Mouse (Mus musculus): Measurements from ENCODE around the gene Tbc1d1. TPM values are rescaled to one million over a fixed set of nuclear protein-coding genes. Genes with fewer than 3 reads are reported as not detected.

Gene Tbc1d1
- polyA plus RNA-seq, 1 experiment from 2014 or later: 32.4 TPM

GRCm38 (mm10) chr5:64212206-64212605, 56.1 kb downstream of the Tbc1d1 start:
- Histone ChIP-seq H3K9me3 (no peaks in the 10 kb centered on the region), H3K36me3 (no peaks in the 10 kb centered on the region), H3K4me3 (no peak overlapping the region), H3K9ac (no peak overlapping the region), H3K4me1 (peaks cover 6% of the 10 kb centered on the region; the same call in 1 of the 2 replicates), H3K27ac (no peak overlapping the region), H3K27me3 (no peaks in the 10 kb centered on the region), H3K4me2 (replicated peaks) (no peak overlapping the region)
- WGBS: 38% methylated on average over 5 of the region's 5 CpGs
- ATAC-seq (ENCODE audit: insufficient number of reproducible peaks, insufficient read depth, low FRiP score, low TSS enrichment): no peak

GRCm38 (mm10) chr5:64212619-64213018, 56.5 kb downstream of the Tbc1d1 start:
- WGBS: 63% methylated on average over 3 of the region's 3 CpGs
- Histone ChIP-seq H3K4me2 (replicated peaks) (no peak overlapping the region), H3K9me3 (no peaks in the 10 kb centered on the region)

GRCm38 (mm10) chr5:64215806-64216205, 59.7 kb downstream of the Tbc1d1 start:
- Histone ChIP-seq H3K36me3 (no peaks in the 10 kb centered on the region), H3K27me3 (no peaks in the 10 kb centered on the region), H3K9me3 (no peaks in the 10 kb centered on the region), H3K4me3 (no peak overlapping the region), H3K27ac (no peak overlapping the region), H3K4me2 (replicated peaks) (no peak overlapping the region), H3K4me1 (peaks cover 10% of the 10 kb centered on the region; the same call in 1 of the 2 replicates), H3K9ac (no peak overlapping the region)
- ATAC-seq (ENCODE audit: insufficient number of reproducible peaks, insufficient read depth, low FRiP score, low TSS enrichment): no peak
- 89% methylated on average over 5 of the region's 5 CpGs for WGBS

More at GRCm38 (mm10) chr5:64212619-64213018, 56.5 kb downstream of the Tbc1d1 start:
- no peak overlapping the region for H3K27ac ChIP-seq
- no peaks in the 10 kb centered on the region for H3K27me3 ChIP-seq
- no peak for ATAC-seq (ENCODE audit: insufficient number of reproducible peaks, insufficient read depth, low FRiP score, low TSS enrichment)
- H3K9ac ChIP-seq: no peak overlapping the region
- H3K36me3 ChIP-seq: no peaks in the 10 kb centered on the region
- H3K4me1 ChIP-seq: peaks cover 6% of the 10 kb centered on the region; the same call in 1 of the 2 replicates
- no peak overlapping the region for H3K4me3 ChIP-seq

- 85% methylated on average over 4 of the region's 4 CpGs for WGBS
- Histone ChIP-seq H3K27me3 (no peaks in the 10 kb centered on the region), H3K4me2 (replicated peaks) (no peak overlapping the region), H3K9me3 (no peaks in the 10 kb centered on the region), H3K4me1 (peaks cover 10% of the 10 kb centered on the region; the same call in 1 of the 2 replicates), H3K27ac (no peak overlapping the region), H3K4me3 (no peak overlapping the region), H3K9ac (no peak overlapping the region), H3K36me3 (no peaks in the 10 kb centered on the region)
- no peak for ATAC-seq (ENCODE audit: insufficient number of reproducible peaks, insufficient read depth, low FRiP score, low TSS enrichment)
Observed at GRCm38 (mm10) chr5:64216326-64216725, 60.2 kb downstream of the Tbc1d1 start.

GRCm38 (mm10) chr5:64217256-64217655, 61.2 kb downstream of the Tbc1d1 start:
- Histone ChIP-seq H3K4me2 (replicated peaks) (no peak overlapping the region), H3K27me3 (no peaks in the 10 kb centered on the region), H3K9ac (no peak overlapping the region), H3K9me3 (no peaks in the 10 kb centered on the region), H3K4me3 (no peak overlapping the region), H3K27ac (no peak overlapping the region), H3K36me3 (no peaks in the 10 kb centered on the region), H3K4me1 (peaks cover 5% of the 10 kb centered on the region; the same call in 1 of the 2 replicates)
- 61% methylated on average over 8 of the region's 8 CpGs for WGBS
- no peak for ATAC-seq (ENCODE audit: insufficient number of reproducible peaks, insufficient read depth, low FRiP score, low TSS enrichment)

GRCm38 (mm10) chr5:64217816-64218602, 61.9 kb downstream of the Tbc1d1 start:
- no peak overlapping the region for H3K4me2 ChIP-seq (replicated peaks)

GRCm38 (mm10) chr5:64218603-64218999, 62.5 kb downstream of the Tbc1d1 start:
- WGBS: 56% methylated on average over 7 of the region's 7 CpGs

More at GRCm38 (mm10) chr5:64217816-64218602, 61.9 kb downstream of the Tbc1d1 start:
- Histone ChIP-seq H3K27me3 (no peaks in the 10 kb centered on the region), H3K4me3 (no peak overlapping the region), H3K9ac (no peak overlapping the region), H3K9me3 (no peaks in the 10 kb centered on the region), H3K4me1 (peaks cover 4% of the 10 kb centered on the region; the same call in 1 of the 2 replicates), H3K27ac (no peak overlapping the region), H3K36me3 (no peaks in the 10 kb centered on the region)
- 66% methylated on average over 13 of the region's 13 CpGs for WGBS
- ATAC-seq (ENCODE audit: insufficient number of reproducible peaks, insufficient read depth, low FRiP score, low TSS enrichment): no peak

GRCm38 (mm10) chr5:64220776-64221175, 64.7 kb downstream of the Tbc1d1 start:
- Histone ChIP-seq H3K4me2 (replicated peaks) (no peak overlapping the region), H3K27ac (no peak overlapping the region), H3K4me1 (peaks cover 4% of the 10 kb centered on the region; the same call in 1 of the 2 replicates), H3K9me3 (no peaks in the 10 kb centered on the region), H3K27me3 (no peaks in the 10 kb centered on the region), H3K4me3 (no peak overlapping the region), H3K36me3 (no peaks in the 10 kb centered on the region), H3K9ac (no peak overlapping the region)
- 94% methylated on average over 4 of the region's 4 CpGs for WGBS
- ATAC-seq (ENCODE audit: insufficient number of reproducible peaks, insufficient read depth, low FRiP score, low TSS enrichment): no peak

More at GRCm38 (mm10) chr5:64218603-64218999, 62.5 kb downstream of the Tbc1d1 start:
- Histone ChIP-seq H3K27me3 (no peaks in the 10 kb centered on the region), H3K27ac (no peak overlapping the region), H3K4me3 (no peak overlapping the region), H3K9ac (no peak overlapping the region), H3K9me3 (no peaks in the 10 kb centered on the region), H3K4me2 (replicated peaks) (no peak overlapping the region), H3K4me1 (peaks cover 4% of the 10 kb centered on the region; the same call in 1 of the 2 replicates), H3K36me3 (no peaks in the 10 kb centered on the region)
- no peak for ATAC-seq (ENCODE audit: insufficient number of reproducible peaks, insufficient read depth, low FRiP score, low TSS enrichment)

GRCm38 (mm10) chr5:64224735-64225425, 68.8 kb downstream of the Tbc1d1 start:
- WGBS: 84% methylated on average over 9 of the region's 9 CpGs
- Histone ChIP-seq H3K9ac (no peak overlapping the region), H3K27me3 (no peaks in the 10 kb centered on the region), H3K4me2 (replicated peaks) (no peak overlapping the region), H3K9me3 (no peaks in the 10 kb centered on the region), H3K27ac (peak overlapping the region; percentile 11; the same call in 1 of the 2 replicates), H3K4me1 (no peaks in the 10 kb centered on the region), H3K4me3 (no peak overlapping the region), H3K36me3 (no peaks in the 10 kb centered on the region)
- ATAC-seq (ENCODE audit: insufficient number of reproducible peaks, insufficient read depth, low FRiP score, low TSS enrichment): no peak

- Histone ChIP-seq H3K36me3 (no peaks in the 10 kb centered on the region), H3K4me2 (replicated peaks) (no peak overlapping the region), H3K9ac (no peak overlapping the region), H3K4me1 (peaks cover 7% of the 10 kb centered on the region), H3K27ac (no peak overlapping the region), H3K9me3 (no peaks in the 10 kb centered on the region), H3K27me3 (no peaks in the 10 kb centered on the region), H3K4me3 (no peak overlapping the region)
- ATAC-seq (ENCODE audit: insufficient number of reproducible peaks, insufficient read depth, low FRiP score, low TSS enrichment): no peak
- WGBS: 87% methylated on average over 3 of the region's 3 CpGs
Observed at GRCm38 (mm10) chr5:64228252-64228651, 72.1 kb downstream of the Tbc1d1 start.

- Histone ChIP-seq H3K4me3 (peak overlapping the region; percentile 65), H3K4me2 (replicated peaks) (peak overlapping the region; percentile 76), H3K9ac (peak overlapping the region; percentile 64), H3K27me3 (no peaks in the 10 kb centered on the region), H3K9me3 (no peaks in the 10 kb centered on the region), H3K27ac (peak overlapping the region; percentile 41; the same call in 1 of the 2 replicates), H3K36me3 (no peaks in the 10 kb centered on the region), H3K4me1 (peaks cover 12% of the 10 kb centered on the region)
- 0 out of 2 replicates have a peak, but pooled peaks have one; percentile 9 for ATAC-seq (ENCODE audit: insufficient number of reproducible peaks, insufficient read depth, low FRiP score, low TSS enrichment)
- 47% methylated on average over 12 of the region's 12 CpGs for WGBS
Observed at GRCm38 (mm10) chr5:64229336-64229866, 73.3 kb downstream of the Tbc1d1 start.

Measured in embryonic facial prominence, embryonic 12.5 days (tissue).